Mouse (Mus musculus) erythroblast, embryonic 14.5 days (primary cell): ENCODE measurements around the gene Mblac1.

Experiments used
- GATA1 ChIP-seq: IDR thresholded peaks from 2 replicates; pipeline ENCODE4 v1.6.1; 2012; ENCODE audit warnings: low read length, inconsistent platforms, mixed read lengths
- TAL1 ChIP-seq: IDR thresholded peaks from 3 replicates; pipeline ENCODE4 v1.6.1; 2012; ENCODE audit warnings: low read length, inconsistent platforms, mixed read lengths

GRCm38 (mm10) chr5:138223287-138223686 lies 29.2 kb downstream of the Mblac1 start:
- TF ChIP-seq TAL1 (no peak), GATA1 (no peak)
